ENCODE assay signal across 9 mouse cellular contexts in the genomic region with DNA sequence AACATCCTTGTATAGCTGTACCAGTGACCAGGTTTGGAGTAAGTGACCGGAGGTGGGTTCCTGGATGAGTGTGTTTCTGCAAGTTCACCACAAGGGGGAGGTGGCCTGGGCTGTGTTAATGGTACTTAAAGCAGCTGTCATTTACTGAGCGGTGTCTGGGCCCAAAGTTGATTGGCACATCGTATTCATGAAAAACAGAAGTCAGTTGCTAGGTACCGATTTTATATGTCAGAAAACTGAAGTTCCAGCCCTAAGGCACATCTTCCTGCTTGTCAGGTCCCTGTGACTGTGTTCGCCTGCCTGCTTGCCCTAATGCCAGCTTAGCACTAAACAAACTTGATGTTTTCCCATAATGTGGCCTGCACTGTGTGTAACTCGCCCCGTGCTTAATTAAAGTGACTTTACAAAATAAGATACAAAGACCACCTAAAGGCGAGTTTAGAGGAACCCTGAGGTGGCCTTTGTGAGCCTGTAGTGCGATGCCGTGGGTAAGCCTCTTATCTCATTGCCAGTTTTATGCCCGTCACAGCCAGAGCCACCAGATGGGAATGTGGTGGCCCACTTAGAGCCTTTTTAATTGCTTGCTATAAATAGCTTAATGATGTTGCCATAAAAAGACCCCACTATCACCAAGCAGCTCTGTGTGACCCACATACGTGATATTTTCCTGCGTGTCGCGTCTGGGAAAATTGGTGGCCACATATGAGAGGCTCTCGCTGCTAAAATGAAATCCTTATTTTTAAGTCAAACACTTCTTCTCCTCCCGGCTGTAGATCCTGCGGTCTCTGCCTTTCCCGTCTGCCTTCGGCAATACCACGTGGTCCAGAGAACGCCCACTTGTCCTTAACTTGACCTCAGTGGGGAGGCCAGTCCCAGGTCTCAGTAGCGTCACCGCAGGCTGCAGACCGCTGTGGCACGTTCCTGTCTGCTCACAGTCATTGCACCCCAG.
A peak's percentile ranks its signal among the peaks of the same experiment; 100 is the strongest.
DNase-seq lines count a peak whose midpoint lies in the region; ATAC-seq and TF ChIP-seq lines count a peak whose summit lies in the region.
"Had no signal": no experiment of that assay in that cellular context is flagged by ENCODE, and none has a peak within 500 bp of the region (broad histone marks: within the 10 kb centered on the region; RNA-seq: fewer than 3 reads in every experiment).

No protein-coding gene starts in this region.

- no peaks in the 10 kb centered on the region for H3K9me3 ChIP-seq in ES-E14 (ENCODE audit: control insufficient read depth, insufficient read depth, low read depth, low read length)
- H3K9me3 ChIP-seq in hindbrain, embryonic 11.5 days (ENCODE audit: control insufficient read depth, low read length), result no peaks in the 10 kb centered on the region
- no peaks in the 10 kb centered on the region for H3K9me3 ChIP-seq in midbrain, embryonic 16.5 days (replicated peaks; ENCODE audit: control insufficient read depth, low read length, poor library complexity, severe bottlenecking)

- H3K4me2 ChIP-seq in hindbrain, embryonic 11.5 days (replicated peaks; ENCODE audit: low read depth, low read length), result no peak overlapping the region
- no peak overlapping the region for H3K4me2 ChIP-seq in midbrain, embryonic 16.5 days (ENCODE audit: low read length)

- peak overlapping the region; percentile 33 to 50; a peak in 3 of 4 replicates for H3K4me3 ChIP-seq in ES-E14 (ENCODE audit: insufficient read depth in 1 of 2, low read depth in 1 of 2, low read length in 2 of 2, poor library complexity in 1 of 2, severe bottlenecking in 1 of 2)
- H3K4me3 ChIP-seq in hindbrain, embryonic 11.5 days (ENCODE audit: low read depth, low read length), result no peak overlapping the region
- no peak overlapping the region for H3K4me3 ChIP-seq in midbrain, embryonic 16.5 days (ENCODE audit: low read depth, low read length)

- no peaks in the 10 kb centered on the region for H3K36me3 ChIP-seq in ES-E14 (ENCODE audit: control insufficient read depth, insufficient read depth, low read length, poor library complexity, severe bottlenecking)
- H3K36me3 ChIP-seq in hindbrain, embryonic 11.5 days (ENCODE audit: control insufficient read depth, insufficient read depth, low read length), result no peaks in the 10 kb centered on the region
- H3K36me3 ChIP-seq in midbrain, embryonic 16.5 days (ENCODE audit: control insufficient read depth, insufficient read depth, low read length), result no peaks in the 10 kb centered on the region
- H3K36me3 ChIP-seq: G1E had no signal

- ATAC-seq in hindbrain, embryonic 11.5 days (ENCODE audit: low FRiP score), result no peak
- peak; percentile 65 for ATAC-seq in midbrain, embryonic 16.5 days
- ATAC-seq in inflammation-experienced regulatory T-cells, adult 6 months, result no peak

- DNase-seq in gastrocnemius, postnatal 10 days, result peak; percentile 5
- no peak for DNase-seq in gastrocnemius, postnatal 36 days
- DNase-seq in ES-E14 (ENCODE audit: low read depth, low spot score), result peak; percentile 45
- DNase-seq in embryo, embryonic 9.5 days (ENCODE audit: extremely low spot score), result peak; percentile 42
- peak; percentile 22 for DNase-seq in hindbrain, embryonic 11.5 days (ENCODE audit: low spot score)
- no peak for DNase-seq in kidney, adult 9 months

- intact Hi-C loops in gastrocnemius, postnatal 36 days (cut with DNase I), result no loop called here

- no peaks in the 10 kb centered on the region for H3K27me3 ChIP-seq in hindbrain, embryonic 11.5 days (ENCODE audit: control insufficient read depth, insufficient read depth, low read length)
- no peaks in the 10 kb centered on the region for H3K27me3 ChIP-seq in midbrain, embryonic 16.5 days (ENCODE audit: control insufficient read depth, insufficient read depth, low read depth, low read length)

- H3K9ac ChIP-seq in ES-E14 (ENCODE audit: insufficient read depth, low read depth, low read length, poor library complexity, severe bottlenecking), result peak overlapping the region; percentile 19; the same call in 1 of the 2 replicates
- no peak overlapping the region for H3K9ac ChIP-seq in hindbrain, embryonic 11.5 days (ENCODE audit: low read depth, low read length)
- no peak overlapping the region for H3K9ac ChIP-seq in midbrain, embryonic 16.5 days (ENCODE audit: low read depth, low read length)

- in situ Hi-C loops in ES-E14 (cut with MboI; ENCODE audit: low sequenced_read_pairs in 2 of 2, unreplicated experiment in 2 of 2), result no loop called here

- H3K27ac ChIP-seq in ES-E14 (ENCODE audit: insufficient read depth, low read depth, low read length, poor library complexity, severe bottlenecking), result no peak overlapping the region
- no peak overlapping the region for H3K27ac ChIP-seq in hindbrain, embryonic 11.5 days (ENCODE audit: low read depth, low read length)
- H3K27ac ChIP-seq in midbrain, embryonic 16.5 days (ENCODE audit: low read length), result 0 out of 2 replicates have a peak overlapping the region, but pooled peaks have one; percentile 35

- 70% methylated on average over 26 of the region's 26 CpGs for WGBS in hindbrain, embryonic 11.5 days
- 49% methylated on average over 26 of the region's 26 CpGs for WGBS in midbrain, embryonic 16.5 days

- H3K4me1 ChIP-seq in ES-E14 (ENCODE audit: control insufficient read depth in 2 of 2, insufficient read depth in 2 of 2, low read length in 2 of 2, poor library complexity in 1 of 2), result peaks cover 0 to 9% of the 10 kb centered on the region in 2 experiments; a peak in 1 of 4 replicates
- H3K4me1 ChIP-seq in hindbrain, embryonic 11.5 days (replicated peaks; ENCODE audit: control insufficient read depth, insufficient read depth, low read length), result no peaks in the 10 kb centered on the region
- H3K4me1 ChIP-seq in midbrain, embryonic 16.5 days (ENCODE audit: control insufficient read depth, insufficient read depth, low read length), result no peaks in the 10 kb centered on the region

TF ChIP-seq in ES-E14, 5 proteins besides CTCF, POLR2A, EP300 and RAD21:
- no peak for TF ChIP-seq ZC3H11A (IDR thresholded peaks at IDR 0.05; ENCODE audit: borderline replicate concordance, low read depth, low read length)
- TF ChIP-seq HCFC1 (IDR thresholded peaks at IDR 0.05; ENCODE audit: borderline replicate concordance, insufficient read depth, low read length), result no peak
- no peak for TF ChIP-seq CHD2 (IDR thresholded peaks at IDR 0.05; ENCODE audit: low read depth, low read length)
- no peak for TF ChIP-seq ZNF384 (IDR thresholded peaks at IDR 0.05; ENCODE audit: low read depth, low read length)
- no peak for TF ChIP-seq MAFK (IDR thresholded peaks at IDR 0.05; ENCODE audit: insufficient read depth, low read depth, low read length)

Comparison
In these comparisons a context has a peak if more than half of its experiments do, and no peak if none do; other contexts are left out.
1. DNase-seq: peak in gastrocnemius, postnatal 10 days (single experiment), ES-E14 (single experiment), embryo, embryonic 9.5 days (single experiment) and hindbrain, embryonic 11.5 days (single experiment); none in gastrocnemius, postnatal 36 days (0 of 2) and kidney, adult 9 months (single experiment).
2. H3K4me3 ChIP-seq: peak in ES-E14 (2 of 2); none in hindbrain, embryonic 11.5 days (single experiment) and midbrain, embryonic 16.5 days (single experiment).